Comparison of ENCODE assay signal across 18 mouse cellular contexts in genomic region chr3:154591621-154592020, GRCm38 (mm10). TPM values are rescaled to one million over a fixed set of nuclear protein-coding genes. Genes with fewer than 3 reads are reported as not detected.
DNase-seq lines count a peak whose midpoint lies in the region; ATAC-seq lines count a peak whose summit lies in the region.
"Had no signal": no experiment of that assay in that cellular context is flagged by ENCODE, and none has a peak within 500 bp of the region (broad histone marks: within the 10 kb centered on the region; RNA-seq: fewer than 3 reads in every experiment).

No protein-coding gene starts in this region.

- peak; percentile 34 for DNase-seq in forebrain, embryonic 11.5 days (ENCODE audit: low spot score)
- peak; percentile 7 for DNase-seq in intestine, embryonic 14.5 days (ENCODE audit: low spot score)
- peak; percentile 23 for DNase-seq in 416B (ENCODE audit: low read depth)
- DNase-seq: adrenal gland, adult 2 months; adrenal gland, postnatal 14 days; adrenal gland, postnatal 36 days; cerebellum, adult 11-12 months; cerebellum, adult 2 months; cerebellum, adult 9-10 months; cerebellum, postnatal 10 days; cerebellum, postnatal 25 days; forebrain, postnatal 0 days had no signal

- H3K36me3 ChIP-seq in forebrain, embryonic 11.5 days (ENCODE audit: control insufficient read depth, insufficient read depth, low read length) = peaks cover 2% of the 10 kb centered on the region; the same call in 1 of the 2 replicates
- H3K36me3 ChIP-seq in forebrain, embryonic 12.5 days (replicated peaks) = peaks cover 66% of the 10 kb centered on the region
- peaks cover 63% of the 10 kb centered on the region for H3K36me3 ChIP-seq in intestine, embryonic 14.5 days (ENCODE audit: control insufficient read depth, insufficient read depth, low read length)
- H3K36me3 ChIP-seq in intestine, embryonic 15.5 days = 0 out of 2 replicates have a peak, but pooled peaks cover 12% of the 10 kb centered on the region

- H3K4me3 ChIP-seq in forebrain, embryonic 11.5 days (ENCODE audit: low read depth, low read length) = no peak overlapping the region
- H3K4me3 ChIP-seq in forebrain, embryonic 12.5 days (replicated peaks) = no peak overlapping the region
- H3K4me3 ChIP-seq in intestine, embryonic 14.5 days (ENCODE audit: low read depth, low read length) = no peak overlapping the region
- H3K4me3 ChIP-seq in intestine, embryonic 15.5 days (replicated peaks) = no peak overlapping the region
- H3K4me3 ChIP-seq: embryonic facial prominence, embryonic 10.5 days; embryonic facial prominence, embryonic 12.5 days; forebrain, embryonic 13.5 days; forebrain, embryonic 15.5 days had no signal

- no peak overlapping the region for H3K27ac ChIP-seq in forebrain, embryonic 11.5 days (ENCODE audit: low read depth, low read length)
- H3K27ac ChIP-seq in forebrain, embryonic 12.5 days = no peak overlapping the region
- H3K27ac ChIP-seq in intestine, embryonic 14.5 days (ENCODE audit: low read depth) = no peak overlapping the region
- no peak overlapping the region for H3K27ac ChIP-seq in intestine, embryonic 15.5 days
- H3K27ac ChIP-seq: embryonic facial prominence, embryonic 10.5 days; embryonic facial prominence, embryonic 12.5 days; forebrain, embryonic 13.5 days; forebrain, embryonic 15.5 days had no signal

- no peaks in the 10 kb centered on the region for H3K4me1 ChIP-seq in forebrain, embryonic 11.5 days (replicated peaks; ENCODE audit: control insufficient read depth, insufficient read depth, low read length)
- peaks cover 4% of the 10 kb centered on the region for H3K4me1 ChIP-seq in forebrain, embryonic 12.5 days
- no peaks in the 10 kb centered on the region for H3K4me1 ChIP-seq in intestine, embryonic 14.5 days (replicated peaks; ENCODE audit: control insufficient read depth, insufficient read depth, low read length)
- H3K4me1 ChIP-seq in intestine, embryonic 15.5 days (replicated peaks) = 0 out of 2 replicates have a peak, but pooled peaks cover 3% of the 10 kb centered on the region
- H3K4me1 ChIP-seq: embryonic facial prominence, embryonic 12.5 days had no signal

- H3K27me3 ChIP-seq in forebrain, embryonic 11.5 days (ENCODE audit: control insufficient read depth, insufficient read depth, low read length) = no peaks in the 10 kb centered on the region
- H3K27me3 ChIP-seq in forebrain, embryonic 12.5 days = no peaks in the 10 kb centered on the region
- no peaks in the 10 kb centered on the region for H3K27me3 ChIP-seq in intestine, embryonic 14.5 days (replicated peaks; ENCODE audit: control insufficient read depth, insufficient read depth, low read length)
- H3K27me3 ChIP-seq in intestine, embryonic 15.5 days (replicated peaks) = no peaks in the 10 kb centered on the region
- H3K27me3 ChIP-seq: embryonic facial prominence, embryonic 12.5 days; forebrain, embryonic 13.5 days; forebrain, embryonic 15.5 days had no signal

- no peak overlapping the region for H3K9ac ChIP-seq in forebrain, embryonic 11.5 days (ENCODE audit: low read length)
- H3K9ac ChIP-seq in forebrain, embryonic 12.5 days = no peak overlapping the region
- H3K9ac ChIP-seq in intestine, embryonic 14.5 days (ENCODE audit: low read length) = no peak overlapping the region
- no peak overlapping the region for H3K9ac ChIP-seq in intestine, embryonic 15.5 days
- H3K9ac ChIP-seq: embryonic facial prominence, embryonic 12.5 days; forebrain, embryonic 13.5 days; forebrain, embryonic 15.5 days; forebrain, postnatal 0 days had no signal

- ATAC-seq in forebrain, embryonic 11.5 days (replicated peaks; ENCODE audit: low FRiP score) = no peak
- no peak for ATAC-seq in forebrain, embryonic 12.5 days (ENCODE audit: low FRiP score)
- no peak for ATAC-seq in intestine, embryonic 14.5 days (replicated peaks; ENCODE audit: low FRiP score, low TSS enrichment, low read depth)
- no peak for ATAC-seq in intestine, embryonic 15.5 days
- ATAC-seq: forebrain, embryonic 13.5 days; forebrain, embryonic 15.5 days; forebrain, postnatal 0 days had no signal

- H3K9me3 ChIP-seq in forebrain, embryonic 11.5 days (ENCODE audit: control insufficient read depth, low read length) = no peaks in the 10 kb centered on the region
- H3K9me3 ChIP-seq in forebrain, embryonic 12.5 days = no peaks in the 10 kb centered on the region
- H3K9me3 ChIP-seq in intestine, embryonic 14.5 days (ENCODE audit: control insufficient read depth, low read length) = no peaks in the 10 kb centered on the region
- no peaks in the 10 kb centered on the region for H3K9me3 ChIP-seq in intestine, embryonic 15.5 days
- H3K9me3 ChIP-seq: embryonic facial prominence, embryonic 10.5 days; embryonic facial prominence, embryonic 12.5 days; forebrain, embryonic 13.5 days; forebrain, embryonic 15.5 days had no signal

- 90% methylated on average over 3 of the region's 3 CpGs for WGBS in forebrain, embryonic 11.5 days
- WGBS in forebrain, embryonic 12.5 days = 95% methylated on average over 3 of the region's 3 CpGs
- 95% methylated on average over 3 of the region's 3 CpGs for WGBS in intestine, embryonic 14.5 days
- 91% methylated on average over 3 of the region's 3 CpGs for WGBS in intestine, embryonic 15.5 days

- H3K4me2 ChIP-seq in forebrain, embryonic 11.5 days (ENCODE audit: low read depth, low read length, severe bottlenecking) = no peak overlapping the region
- H3K4me2 ChIP-seq in forebrain, embryonic 12.5 days = no peak overlapping the region
- H3K4me2 ChIP-seq in intestine, embryonic 14.5 days (ENCODE audit: low read length) = no peak overlapping the region
- H3K4me2 ChIP-seq in intestine, embryonic 15.5 days (replicated peaks) = no peak overlapping the region
- H3K4me2 ChIP-seq: embryonic facial prominence, embryonic 12.5 days; forebrain, embryonic 13.5 days; forebrain, embryonic 15.5 days had no signal

RNA-seq across cellular contexts. Expression of gene Cryz, which starts 4.9 kb away (rescaled TPM):
- polyA plus RNA-seq in forebrain, embryonic 11.5 days (2014; fragmentation: Nextera tagmentation; extraction: Ambion mirVana) = 20.5 and 20.6 TPM in 2 replicates
- 16.4 and 16.8 TPM in 2 replicates for polyA plus RNA-seq in forebrain, embryonic 12.5 days (2016; fragmentation: Nextera tagmentation; extraction: Ambion mirVana)
- 22.3 and 25.0 TPM in 2 replicates for polyA plus RNA-seq in intestine, embryonic 14.5 days (2014; fragmentation: Nextera tagmentation; extraction: Ambion mirVana)
- polyA plus RNA-seq in intestine, embryonic 15.5 days (2015; fragmentation: Nextera tagmentation; extraction: Ambion mirVana) = 27.5 and 29.7 TPM in 2 replicates

RNA-seq across cellular contexts. Expression of gene Tyw3, which starts 5.3 kb away (rescaled TPM):
- 20.5 and 21.5 TPM in 2 replicates for polyA plus RNA-seq in forebrain, embryonic 11.5 days (2014; fragmentation: Nextera tagmentation; extraction: Ambion mirVana)
- 14.7 and 18.9 TPM in 2 replicates for polyA plus RNA-seq in forebrain, embryonic 12.5 days (2016; fragmentation: Nextera tagmentation; extraction: Ambion mirVana)
- 12.5 and 16.3 TPM in 2 replicates for polyA plus RNA-seq in intestine, embryonic 14.5 days (2014; fragmentation: Nextera tagmentation; extraction: Ambion mirVana)
- polyA plus RNA-seq in intestine, embryonic 15.5 days (2015; fragmentation: Nextera tagmentation; extraction: Ambion mirVana) = 10.9 and 11.4 TPM in 2 replicates
